Mouse (Mus musculus) intestine, postnatal 0 days (tissue): ENCODE data around the gene Igflr1. TPM values are rescaled to one million over a fixed set of nuclear protein-coding genes. Genes with fewer than 3 reads are reported as not detected.

Experiments used
- ATAC-seq: fragments of 200-750 bp; cut with Nextera tagmentation; 2 replicates; pipeline ENCODE4 v1.8.0; 2017; ENCODE audit warnings: mild to moderate bottlenecking, moderate TSS enrichment, moderate library complexity
- H3K27ac ChIP-seq: fragments of 300-500 bp; sonication (generic); 2 replicates; pipeline ENCODE4 v1.5.1; 2014; ENCODE audit warnings: mild to moderate bottlenecking, low read depth, low read length, moderate library complexity
- H3K27me3 ChIP-seq: fragments of 300-500 bp; sonication (generic); replicated peaks from 2 replicates; pipeline ENCODE4 v1.6.1; 2014; ENCODE audit warnings: low read length, mixed read lengths; ENCODE audit not compliant: control insufficient read depth, insufficient read depth
- H3K36me3 ChIP-seq: fragments of 300-500 bp; sonication (generic); 2 replicates; pipeline ENCODE4 v1.6.1; 2014; ENCODE audit warnings: mild to moderate bottlenecking, moderate library complexity; ENCODE audit not compliant: control insufficient read depth, insufficient read depth
- H3K4me1 ChIP-seq: fragments of 300-500 bp; sonication (generic); replicated peaks from 2 replicates; pipeline ENCODE4 v1.6.1; 2014; ENCODE audit warnings: antibody characterized with exemption, low read length, mixed read lengths; ENCODE audit not compliant: control insufficient read depth, insufficient read depth
- H3K4me2 ChIP-seq: fragments of 300-500 bp; sonication (generic); replicated peaks from 2 replicates; pipeline ENCODE4 v1.6.1; 2014; ENCODE audit warnings: low read depth, mild to moderate bottlenecking, moderate library complexity
- H3K4me3 ChIP-seq: fragments of 300-500 bp; sonication (generic); 2 replicates; pipeline ENCODE4 v1.5.1; 2014; ENCODE audit warnings: low read depth, low read length
- H3K9ac ChIP-seq: fragments of 300-500 bp; sonication (generic); 2 replicates; pipeline ENCODE4 v1.6.1; 2014; ENCODE audit warnings: mild to moderate bottlenecking, low read depth, low read length
- H3K9me3 ChIP-seq: fragments of 300-500 bp; sonication (generic); 2 replicates; pipeline ENCODE4 v1.6.1; 2016; ENCODE audit warnings: mixed run types; ENCODE audit not compliant: control insufficient read depth
- CTCF ChIP-seq: sonication (generic); IDR thresholded peaks from 2 replicates; pipeline ENCODE4 v1.5.1; 2016; ENCODE audit warnings: low read depth, mild to moderate bottlenecking, control low read depth, antibody characterized with exemption, moderate library complexity
- WGBS: fragments of 180-500 bp; shearing (Covaris S2); extraction: QIAGEN DNeasy Blood & Tissue Kit; methylation state at CpG from one replicate; pipeline ENCODE4 v1.1.7; 2014; 5-methylcytosine and 5-hydroxymethylcytosine counted together
- microRNA-seq: library from miRNA; unstranded; fragments of <30 nt; microRNA quantifications from one replicate; pipeline ENCODE4, GENCODE M21; 2016
- polyA plus RNA-seq: library from polyadenylated mRNA; unstranded; fragments of >200 nt; fragmentation: Nextera tagmentation; extraction: Ambion mirVana; gene quantifications from 2 replicates; pipeline ENCODE4 v1.2.1, GENCODE M21; 2015

The Igflr1 gene
- polyA plus RNA-seq, 1 experiment from 2014 or later: 0.73 TPM

GRCm38 (mm10) chr7:30613529-30614112, 48.4 kb downstream of the Igflr1 start:
- H3K27ac ChIP-seq: no peak overlapping the region
- no peak overlapping the region for H3K4me3 ChIP-seq
- no peaks in the 10 kb centered on the region for H3K9me3 ChIP-seq
- no peak overlapping the region for H3K9ac ChIP-seq
- no peaks in the 10 kb centered on the region for H3K27me3 ChIP-seq
- H3K4me1 ChIP-seq: no peaks in the 10 kb centered on the region
- 0 out of 2 replicates have a peak, but pooled peaks have one; percentile 44 for ATAC-seq
- H3K4me2 ChIP-seq: no peak overlapping the region
- 19% methylated on average over 14 of the region's 14 CpGs for WGBS
- TF ChIP-seq CTCF: peak; percentile 78
- peaks cover 21% of the 10 kb centered on the region for H3K36me3 ChIP-seq

GRCm38 (mm10) chr7:30614454-30614853, 49.2 kb downstream of the Igflr1 start:
- no peaks in the 10 kb centered on the region for H3K27me3 ChIP-seq
- TF ChIP-seq CTCF: peak; percentile 62
- 61% methylated on average over 2 of the region's 2 CpGs for WGBS
- no peak overlapping the region for H3K9ac ChIP-seq
- H3K36me3 ChIP-seq: peaks cover 28% of the 10 kb centered on the region
- no peak overlapping the region for H3K27ac ChIP-seq
- H3K4me3 ChIP-seq: no peak overlapping the region
- H3K4me2 ChIP-seq: no peak overlapping the region
- peak; percentile 43; the same call in 1 of the 2 replicates for ATAC-seq
- no peaks in the 10 kb centered on the region for H3K9me3 ChIP-seq
- no peaks in the 10 kb centered on the region for H3K4me1 ChIP-seq

GRCm38 (mm10) chr7:30615049-30615760, 50.0 kb downstream of the Igflr1 start:
- Histone ChIP-seq H3K9me3 (no peaks in the 10 kb centered on the region), H3K9ac (no peak overlapping the region), H3K27me3 (no peaks in the 10 kb centered on the region), H3K4me3 (no peak overlapping the region), H3K4me1 (no peaks in the 10 kb centered on the region), H3K36me3 (peaks cover 31% of the 10 kb centered on the region), H3K4me2 (no peak overlapping the region), H3K27ac (no peak overlapping the region)
- no peak for ATAC-seq
- no peak for TF ChIP-seq CTCF
- WGBS: 43% methylated on average over 5 of the region's 5 CpGs

Small RNAs within 50 kb of the gene (microRNA-seq; reads per million reads assigned to microRNA genes)
- 1.6 reads per million for gene Gm38670
- gene Mir3569: not detected

Other genes with a start within 250 kb of the Igflr1 start
- not detected in 2 replicates for gene E130208F15Rik, start 243.7 kb upstream of the Igflr1 start, polyA plus RNA-seq
- gene Sdhaf1, start 241.5 kb upstream of the Igflr1 start, polyA plus RNA-seq: 18.3 and 18.8 TPM in 2 replicates
- 1.1 and 1.8 TPM in 2 replicates for gene Lrfn3, start 202.7 kb upstream of the Igflr1 start, polyA plus RNA-seq
- 60.0 and 63.6 TPM in 2 replicates for gene Tyrobp, start 151.7 kb upstream of the Igflr1 start, polyA plus RNA-seq
- 4.0 and 5.9 TPM in 2 replicates for gene Hcst, start 145.6 kb upstream of the Igflr1 start, polyA plus RNA-seq
- 1.2 and 1.3 TPM in 2 replicates for gene Nfkbid, start 143.7 kb upstream of the Igflr1 start, polyA plus RNA-seq
- 28.2 and 30.1 TPM in 2 replicates for gene Aplp1, start 119.9 kb upstream of the Igflr1 start, polyA plus RNA-seq
- gene Kirrel2, start 107.7 kb upstream of the Igflr1 start, polyA plus RNA-seq: 0.08 and 0.09 TPM in 2 replicates
- gene Nphs1, start 107.1 kb upstream of the Igflr1 start, polyA plus RNA-seq: 0.10 TPM in 1 of 2 replicates, not detected in the other
- gene Prodh2, start 71.8 kb upstream of the Igflr1 start, polyA plus RNA-seq: 3.9 and 5.4 TPM in 2 replicates
- gene Arhgap33, start 30.4 kb upstream of the Igflr1 start, polyA plus RNA-seq: 2.6 and 2.8 TPM in 2 replicates
- gene Hspb6, start 13.2 kb upstream of the Igflr1 start, polyA plus RNA-seq: 50.6 and 55.7 TPM in 2 replicates
- gene Proser3, start 13.1 kb upstream of the Igflr1 start, polyA plus RNA-seq: 1.9 and 2.0 TPM in 2 replicates
- gene Lin37, start 5.6 kb upstream of the Igflr1 start, polyA plus RNA-seq: 31.4 and 33.9 TPM in 2 replicates
- 65.9 and 68.6 TPM in 2 replicates for gene U2af1l4, start 2.1 kb upstream of the Igflr1 start, polyA plus RNA-seq
- gene Gm49396, start 2.1 kb upstream of the Igflr1 start, polyA plus RNA-seq: 0.83 and 1.2 TPM in 2 replicates
- gene Psenen, start 1.8 kb upstream of the Igflr1 start, polyA plus RNA-seq: 247 and 259 TPM in 2 replicates
- gene Kmt2b, start 23.3 kb downstream of the Igflr1 start, polyA plus RNA-seq: 5.6 and 5.8 TPM in 2 replicates
- gene Zbtb32, start 33.5 kb downstream of the Igflr1 start, polyA plus RNA-seq: 1.2 TPM in 2 replicates
- 1.0 and 1.6 TPM in 2 replicates for gene Upk1a, start 47.4 kb downstream of the Igflr1 start, polyA plus RNA-seq
- 1,664 and 1,738 TPM in 2 replicates for gene Cox6b1, start 60.7 kb downstream of the Igflr1 start, polyA plus RNA-seq
- gene Etv2, start 70.4 kb downstream of the Igflr1 start, polyA plus RNA-seq: not detected in 2 replicates
- gene Rbm42, start 84.9 kb downstream of the Igflr1 start, polyA plus RNA-seq: 87.8 and 88.9 TPM in 2 replicates
- gene Haus5, start 99.6 kb downstream of the Igflr1 start, polyA plus RNA-seq: 38.3 and 38.7 TPM in 2 replicates
- gene Pmis2, start 106.2 kb downstream of the Igflr1 start, polyA plus RNA-seq: not detected in 2 replicates
- 4.6 and 6.0 TPM in 2 replicates for gene 2200002J24Rik, start 133.5 kb downstream of the Igflr1 start, polyA plus RNA-seq
- gene Atp4a, start 146.8 kb downstream of the Igflr1 start, polyA plus RNA-seq: 0.35 and 0.80 TPM in 2 replicates
- 158 and 161 TPM in 2 replicates for gene Tmem147, start 164.1 kb downstream of the Igflr1 start, polyA plus RNA-seq
- gene Gapdhs, start 178.3 kb downstream of the Igflr1 start, polyA plus RNA-seq: not detected in 2 replicates
- gene Sbsn, start 186.0 kb downstream of the Igflr1 start, polyA plus RNA-seq: 2.7 and 2.9 TPM in 2 replicates
- 27.8 and 28.2 TPM in 2 replicates for gene Dmkn, start 198.3 kb downstream of the Igflr1 start, polyA plus RNA-seq
- 4.1 and 4.8 TPM in 2 replicates for gene Krtdap, start 222.5 kb downstream of the Igflr1 start, polyA plus RNA-seq